Mouse (Mus musculus): ENCODE measurements around the gene Rhobtb1.

Rhobtb1 gene

DNA sequence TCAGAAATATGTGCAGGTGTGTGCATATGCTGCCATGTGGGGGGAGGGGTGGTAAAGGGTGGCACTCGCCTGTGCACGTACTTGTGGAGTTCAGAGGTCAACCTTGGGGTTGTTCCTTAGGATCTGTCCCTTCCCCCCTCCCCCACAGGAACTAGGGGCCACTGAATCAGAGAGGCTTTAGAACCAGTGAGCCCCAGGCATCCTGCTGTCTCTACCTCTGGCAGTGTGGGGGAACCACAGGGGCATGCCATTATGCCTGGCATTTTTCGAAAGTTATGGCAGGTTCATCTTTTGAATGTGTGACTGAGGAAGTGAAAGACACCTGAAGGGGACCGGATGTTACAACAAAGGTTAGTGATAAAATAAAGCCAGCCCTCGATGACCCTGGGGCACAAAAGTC lies 59.4 kb downstream of the Rhobtb1 start:
- DNase-seq (ENCODE audit: low spot score in 2 of 2), result no peak

DNA sequence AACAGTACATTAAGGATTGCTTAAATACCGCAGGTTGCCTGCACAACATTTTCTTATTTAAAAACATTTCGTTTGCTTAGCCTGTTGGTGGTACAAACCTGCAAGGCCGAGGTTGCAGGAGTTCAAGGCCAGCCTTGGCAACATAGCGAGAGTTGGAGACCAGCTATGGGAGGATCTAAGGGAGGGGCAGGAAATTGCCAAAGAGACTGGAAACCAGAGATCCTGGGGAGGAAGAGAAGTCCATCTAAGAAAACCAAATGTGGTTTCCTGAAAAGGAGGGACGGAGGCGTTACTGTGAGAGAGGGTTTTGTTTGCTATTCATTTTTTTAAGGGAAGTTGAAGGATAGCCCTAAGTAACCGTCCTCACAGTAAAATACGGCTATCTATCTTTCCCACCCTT lies 60.3 kb downstream of the Rhobtb1 start:
- DNase-seq (ENCODE audit: low spot score in 2 of 2), result no peak

GRCm38 (mm10) chr10:69211976-69212375 lies 60.7 kb downstream of the Rhobtb1 start:
- DNase-seq (ENCODE audit: low spot score in 2 of 2), result peak in 1 of 2 experiments; percentile 18

DNA sequence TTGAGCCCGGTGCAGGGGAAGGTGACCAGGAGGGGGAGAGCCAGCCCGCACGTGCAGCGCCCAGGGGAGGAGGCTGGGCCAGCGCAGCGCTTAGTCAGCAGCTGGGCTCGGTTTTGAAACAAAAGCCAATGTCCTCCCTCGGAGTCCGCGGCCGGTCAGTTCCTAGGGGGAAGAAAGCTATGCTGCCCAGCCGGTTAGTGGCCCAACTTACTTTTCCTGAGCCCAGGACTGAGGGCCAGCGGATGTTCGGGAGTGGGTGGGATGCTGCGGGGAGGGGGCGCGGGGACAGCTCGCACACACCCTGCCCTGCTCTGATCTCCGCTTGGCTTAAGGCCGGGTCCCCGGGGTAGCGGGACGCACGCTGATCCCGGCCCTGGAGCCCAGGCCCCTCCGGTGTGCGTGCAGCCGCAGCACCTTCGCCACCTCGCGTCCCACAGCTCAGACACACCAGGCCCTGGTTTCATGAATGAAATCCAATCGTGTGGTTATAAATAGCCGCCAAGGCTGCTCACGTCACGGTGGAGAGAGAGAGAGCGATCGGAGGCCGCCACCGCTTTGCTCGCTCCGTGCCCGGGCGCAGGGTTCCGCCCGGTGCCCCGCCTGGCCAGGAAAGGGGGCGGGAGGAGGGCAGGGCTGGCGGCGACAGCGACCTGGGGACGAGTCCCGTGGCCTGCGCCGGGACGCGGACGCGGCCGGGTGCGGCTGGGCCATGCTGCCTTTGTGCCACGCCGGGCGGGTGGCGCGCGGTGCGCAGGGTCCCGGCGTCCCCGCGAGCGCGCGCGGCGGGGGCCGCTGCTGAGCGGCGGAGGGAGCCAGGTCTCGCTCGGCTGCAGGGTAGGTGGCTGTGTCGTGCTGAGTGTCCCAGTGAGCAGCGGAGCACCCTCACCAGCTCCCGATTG lies 61.6 kb downstream of the Rhobtb1 start, which contains the start of gene A930033H14Rik:
TSS of gene A930033H14Rik (minus strand) at position 557 of the 899 bp plus-strand sequence.
- peak; percentile 57 to 71 for DNase-seq (ENCODE audit: low spot score in 2 of 2)

- DNase-seq (ENCODE audit: low spot score in 2 of 2), result peak; percentile 35 to 49
These were observed 62.2 kb downstream of the Rhobtb1 start for GRCm38 (mm10) chr10:69213451-69213877.

DNA sequence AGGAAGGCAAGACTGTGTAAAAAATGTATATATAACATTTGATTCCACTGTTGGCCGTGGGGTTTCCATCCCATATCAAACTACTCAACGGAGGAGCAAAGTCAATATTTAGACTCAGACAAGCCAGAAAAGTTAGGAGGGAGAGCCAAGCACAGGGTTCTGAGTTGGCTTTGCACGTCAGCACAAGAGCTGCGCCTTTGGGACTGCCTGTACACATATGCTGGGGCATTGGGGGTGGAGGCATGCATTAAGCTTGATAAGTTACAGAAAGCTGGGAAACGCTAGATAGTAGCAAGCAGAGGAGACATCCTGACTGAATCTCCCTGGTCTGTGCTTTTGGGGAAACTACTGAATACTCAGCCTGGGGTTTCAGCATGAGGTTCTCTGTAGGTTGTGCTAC lies 62.8 kb downstream of the Rhobtb1 start:
- DNase-seq (ENCODE audit: low spot score in 2 of 2), result no peak

DNA sequence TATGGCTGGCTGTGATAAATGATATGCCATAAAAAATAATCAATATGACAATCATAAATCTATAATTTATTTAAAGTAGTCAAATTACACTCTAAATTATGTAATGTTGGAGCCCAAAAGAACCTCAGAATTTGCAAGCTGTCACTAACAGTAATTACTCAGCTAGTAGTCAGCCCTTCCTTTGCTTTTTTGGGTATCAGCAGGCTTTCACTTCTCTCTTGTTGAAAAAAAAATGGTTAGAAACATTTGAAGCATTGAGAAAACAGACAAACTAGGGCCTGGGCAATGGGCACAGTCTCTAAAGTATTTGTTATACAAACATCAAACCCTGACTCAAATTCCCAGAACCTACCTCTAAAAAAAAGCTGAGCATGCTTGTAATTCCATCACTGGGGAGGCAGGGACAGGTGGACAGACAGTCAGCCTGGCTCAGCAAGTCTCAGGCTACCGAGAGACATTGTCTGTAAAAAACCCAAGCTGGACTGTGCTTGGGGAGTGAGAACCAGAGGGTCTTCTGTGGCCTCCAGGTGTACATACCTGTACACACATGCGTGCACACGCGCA lies 66.0 kb downstream of the Rhobtb1 start:
- no peak for DNase-seq (ENCODE audit: low spot score in 2 of 2)

- DNase-seq (ENCODE audit: low spot score in 2 of 2), result no peak
These were observed 67.4 kb downstream of the Rhobtb1 start for GRCm38 (mm10) chr10:69218458-69219288.

DNA sequence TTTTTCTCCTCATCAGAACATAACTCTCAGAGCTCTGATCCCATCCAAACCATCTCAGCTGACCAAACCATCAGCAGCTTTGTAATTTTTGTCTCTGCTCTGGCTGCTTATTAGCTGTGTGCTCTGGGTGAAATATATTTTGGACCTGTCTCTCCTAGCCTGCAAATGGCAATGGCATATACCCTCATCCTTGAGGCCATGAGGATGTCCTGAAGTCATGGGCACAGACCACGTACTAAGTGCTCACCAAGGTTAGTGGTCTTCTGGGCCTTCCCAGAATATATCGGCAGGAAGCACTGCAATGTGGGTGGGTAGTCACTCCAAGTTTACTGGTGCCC lies 68.0 kb downstream of the Rhobtb1 start:
- DNase-seq (ENCODE audit: low spot score in 2 of 2), result no peak

- no peak for DNase-seq (ENCODE audit: low spot score in 2 of 2)
These were observed 69.1 kb downstream of the Rhobtb1 start for GRCm38 (mm10) chr10:69220296-69220695.

- DNase-seq (ENCODE audit: low spot score in 2 of 2), result no peak
These were observed 69.9 kb downstream of the Rhobtb1 start for GRCm38 (mm10) chr10:69221148-69221547.

GRCm38 (mm10) chr10:69221955-69222354 lies 70.7 kb downstream of the Rhobtb1 start:
- no peak for DNase-seq (ENCODE audit: low spot score in 2 of 2)

GRCm38 (mm10) chr10:69223232-69223631 lies 72.0 kb downstream of the Rhobtb1 start:
- DNase-seq (ENCODE audit: low spot score in 2 of 2), result no peak

GRCm38 (mm10) chr10:69224276-69224675 lies 73.0 kb downstream of the Rhobtb1 start:
- no peak for DNase-seq (ENCODE audit: low spot score in 2 of 2)

DNA sequence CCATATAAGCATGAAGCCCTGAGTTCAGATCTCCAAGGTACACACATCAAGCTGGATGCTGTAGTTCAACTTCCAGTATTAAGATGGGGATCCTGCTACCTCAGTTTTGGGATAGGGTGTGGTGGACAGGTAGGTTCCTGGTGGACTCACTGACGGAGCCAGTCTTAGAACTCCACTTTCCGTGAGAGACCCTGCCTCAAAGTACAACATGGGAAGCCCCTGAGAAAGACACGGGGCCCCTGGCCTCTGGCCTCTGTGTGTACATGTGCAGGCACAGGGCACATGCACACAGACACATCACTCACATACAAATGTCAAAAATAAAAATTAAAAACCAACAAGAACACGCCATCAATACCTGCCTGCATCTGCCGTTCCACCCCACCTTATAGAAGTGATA lies 74.2 kb downstream of the Rhobtb1 start:
- no peak for DNase-seq (ENCODE audit: low spot score in 2 of 2)

- no peak for DNase-seq (ENCODE audit: low spot score in 2 of 2)
These were observed 74.7 kb downstream of the Rhobtb1 start for GRCm38 (mm10) chr10:69225951-69226350.

DNA sequence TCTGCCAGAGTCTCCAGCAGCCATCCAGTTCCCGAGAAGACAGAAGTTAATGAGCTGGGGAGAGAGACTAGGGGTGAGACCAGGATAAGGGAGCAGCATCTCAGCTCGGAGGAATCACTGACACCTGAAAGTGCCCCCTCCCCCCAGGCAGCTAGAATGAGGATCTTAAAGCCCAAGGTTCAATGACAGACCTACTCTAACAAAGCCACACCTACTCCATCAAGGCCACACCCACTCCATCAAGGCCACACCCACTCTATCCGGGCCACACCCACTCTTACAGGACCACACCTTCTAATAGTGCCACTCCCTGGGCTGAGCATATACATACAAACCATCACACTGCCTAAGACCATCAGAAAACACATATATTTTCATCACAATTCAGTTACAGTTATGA lies 86.0 kb downstream of the Rhobtb1 start:
- no peak for DNase-seq (ENCODE audit: low spot score in 2 of 2)

- no peak for DNase-seq (ENCODE audit: low spot score in 2 of 2)
These were observed 86.5 kb downstream of the Rhobtb1 start for GRCm38 (mm10) chr10:69237781-69238180.

- no peak for DNase-seq (ENCODE audit: low spot score in 2 of 2)
These were observed 87.1 kb downstream of the Rhobtb1 start for GRCm38 (mm10) chr10:69238311-69238710.

DNA sequence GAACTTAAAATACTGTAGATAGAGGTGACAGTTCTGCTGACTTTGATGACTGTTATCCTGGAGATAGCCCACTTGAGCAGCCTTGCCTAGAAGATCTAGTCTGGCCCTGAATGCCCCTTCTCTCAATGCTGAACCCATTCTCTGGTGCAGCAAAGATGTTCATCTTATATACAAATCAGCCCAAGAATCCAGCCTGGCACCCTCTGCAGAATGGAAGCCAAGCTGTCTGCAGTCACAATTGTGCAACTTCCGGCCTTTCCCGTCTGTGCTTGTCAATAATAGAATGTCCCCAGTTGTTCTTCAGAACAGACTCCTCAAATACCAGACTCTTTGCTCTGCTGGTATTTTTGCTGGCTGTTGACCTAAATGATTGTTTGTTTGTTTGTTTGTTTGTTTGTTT lies 89.3 kb downstream of the Rhobtb1 start:
- DNase-seq (ENCODE audit: low spot score in 2 of 2), result no peak

DNA sequence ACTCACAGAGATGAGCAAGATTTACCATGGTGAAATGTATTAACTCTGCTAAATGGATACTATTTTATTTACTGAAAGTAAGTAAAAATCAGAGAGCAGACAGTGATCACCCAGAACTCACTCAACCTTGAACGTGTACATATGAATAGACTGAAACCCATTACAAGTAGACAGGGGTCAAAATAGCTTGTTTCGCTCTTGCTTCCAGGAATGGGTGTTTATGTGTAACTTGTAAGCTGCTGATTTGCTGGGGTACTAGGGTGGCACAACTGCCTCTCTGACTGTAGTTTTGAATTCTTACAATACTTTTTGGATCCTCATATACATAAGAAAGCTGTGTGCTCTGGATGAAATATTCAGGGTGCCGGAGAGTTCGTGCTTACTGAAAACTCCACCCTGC lies 93.9 kb downstream of the Rhobtb1 start:
- no peak for DNase-seq (ENCODE audit: low spot score in 2 of 2)

- no peak for DNase-seq (ENCODE audit: low spot score in 2 of 2)
These were observed 94.9 kb downstream of the Rhobtb1 start for GRCm38 (mm10) chr10:69245906-69246668.

All from frontal cortex, postnatal 10 days (tissue).